In genomic region chr3:75299464-75299863, GRCm38 (mm10) we compare ENCODE assay signal across 36 mouse cellular contexts. TPM values are rescaled to one million over a fixed set of nuclear protein-coding genes. Genes with fewer than 3 reads are reported as not detected.
"Had no signal": no experiment of that assay in that cellular context is flagged by ENCODE, and none has a peak within 500 bp of the region (broad histone marks: within the 10 kb centered on the region; RNA-seq: fewer than 3 reads in every experiment).

No protein-coding gene starts in this region.

RNA-seq across cellular contexts. Expression of gene Serpini2, which starts 29.6 kb away (rescaled TPM):
- total RNA-seq: heart, postnatal 10 days; heart, postnatal 14 days; heart, postnatal 25 days; heart, postnatal 36 days; heart, postnatal 4 days; hematopoietic stem cell, adult 5-6 weeks; hindbrain, postnatal 0 days; layer of hippocampus, adult 18-20 months; layer of hippocampus, adult 2 months; layer of hippocampus, adult 8-10 months; layer of hippocampus, postnatal 10 days; layer of hippocampus, postnatal 14 days; layer of hippocampus, postnatal 25 days; layer of hippocampus, postnatal 36 days had no signal
- polyA plus RNA-seq: heart, embryonic 10.5 days; heart, embryonic 11.5 days; heart, embryonic 12.5 days; heart, embryonic 13.5 days; heart, embryonic 14.5 days; heart, embryonic 15.5 days; heart, embryonic 16.5 days; heart, postnatal 0 days; hindbrain, embryonic 10.5 days; hindbrain, embryonic 11.5 days; hindbrain, embryonic 12.5 days; hindbrain, embryonic 13.5 days; hindbrain, embryonic 14.5 days; hindbrain, embryonic 15.5 days; hindbrain, embryonic 16.5 days; hindbrain, postnatal 0 days; inflammation-experienced regulatory T-cells, adult 6 months; kidney, adult 2 months; kidney, embryonic 14.5 days; kidney, embryonic 15.5 days; kidney, embryonic 16.5 days; kidney, postnatal 0 days; large intestine, adult 2 months had no signal
